Mouse (Mus musculus): Measurements from ENCODE around the gene Rag2. TPM values are rescaled to one million over a fixed set of nuclear protein-coding genes. Genes with fewer than 3 reads are reported as not detected.

Rag2 gene
- total and polyA plus RNA-seq, 2 experiments from 2014 or later = not detected

- WGBS = 35% methylated on average over 13 of the region's 13 CpGs
- DNase-seq (ENCODE audit: low spot score) (peak; percentile 76), ATAC-seq (ENCODE audit: low FRiP score) (no peak)
- Histone ChIP-seq H3K27ac (ENCODE audit: low read depth, low read length) (0 out of 2 replicates have a peak overlapping the region, but pooled peaks have one; percentile 38), H3K9me3 (ENCODE audit: low read length) (no peaks in the 10 kb centered on the region), H3K27me3 (ENCODE audit: insufficient read depth, low read length) (no peaks in the 10 kb centered on the region), H3K4me1 (ENCODE audit: insufficient read depth, low read length) (no peaks in the 10 kb centered on the region), H3K9ac (replicated peaks; ENCODE audit: low read length, poor library complexity, severe bottlenecking) (no peak overlapping the region), H3K36me3 (ENCODE audit: insufficient read depth, low read length) (no peaks in the 10 kb centered on the region), H3K4me2 (ENCODE audit: low read depth, low read length, poor library complexity, severe bottlenecking) (peak overlapping the region; percentile 29; the same call in 1 of the 2 replicates), H3K4me3 (ENCODE audit: low read depth, low read length) (no peak overlapping the region)
- no peak for TF ChIP-seq CTCF (IDR thresholded peaks at IDR 0.05)
These were observed 26.0 kb upstream of the Rag2 start for GRCm38 (mm10) chr2:101598190-101599181.

DNA sequence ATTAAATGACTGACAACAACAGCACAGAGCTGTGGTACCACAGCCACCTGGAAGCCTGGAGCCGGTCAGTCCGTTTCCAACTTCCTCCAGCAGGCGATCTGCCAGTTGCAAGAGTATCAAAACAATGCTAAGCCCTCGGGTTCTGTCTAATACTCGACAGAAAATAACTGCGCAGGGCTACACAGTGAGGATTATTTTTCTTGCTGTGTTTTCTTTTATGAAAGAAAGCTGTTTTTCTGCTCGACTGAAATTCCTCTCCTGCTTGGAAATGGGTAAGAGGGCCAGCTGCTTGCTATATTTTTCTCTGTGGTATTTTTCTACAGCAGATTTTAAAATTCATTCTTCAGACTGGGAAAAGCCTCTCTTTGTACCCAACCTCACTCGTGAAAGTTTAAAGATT is 23.8 kb upstream of the Rag2 start:
- ATAC-seq (ENCODE audit: low FRiP score) = 0 out of 2 replicates have a peak, but pooled peaks have one; percentile 31
- peak; percentile 30 for TF ChIP-seq CTCF (IDR thresholded peaks at IDR 0.05)
- peak; percentile 60 for DNase-seq (ENCODE audit: low spot score)
- WGBS = 10% methylated on average over 8 of the region's 8 CpGs
- H3K4me2 ChIP-seq (ENCODE audit: low read depth, low read length, poor library complexity, severe bottlenecking) = no peak overlapping the region; the same call in 1 of the 2 replicates
- no peaks in the 10 kb centered on the region for H3K9me3 ChIP-seq (ENCODE audit: low read length)
- H3K36me3 ChIP-seq (ENCODE audit: insufficient read depth, low read length) = no peaks in the 10 kb centered on the region
- H3K4me1 ChIP-seq (ENCODE audit: insufficient read depth, low read length) = no peaks in the 10 kb centered on the region
- H3K27ac ChIP-seq (ENCODE audit: low read depth, low read length) = peak overlapping the region; percentile 21; the same call in 1 of the 2 replicates
- no peak overlapping the region for H3K9ac ChIP-seq (replicated peaks; ENCODE audit: low read length, poor library complexity, severe bottlenecking)
- no peaks in the 10 kb centered on the region for H3K27me3 ChIP-seq (ENCODE audit: insufficient read depth, low read length)
- H3K4me3 ChIP-seq (ENCODE audit: low read depth, low read length) = no peak overlapping the region

DNA sequence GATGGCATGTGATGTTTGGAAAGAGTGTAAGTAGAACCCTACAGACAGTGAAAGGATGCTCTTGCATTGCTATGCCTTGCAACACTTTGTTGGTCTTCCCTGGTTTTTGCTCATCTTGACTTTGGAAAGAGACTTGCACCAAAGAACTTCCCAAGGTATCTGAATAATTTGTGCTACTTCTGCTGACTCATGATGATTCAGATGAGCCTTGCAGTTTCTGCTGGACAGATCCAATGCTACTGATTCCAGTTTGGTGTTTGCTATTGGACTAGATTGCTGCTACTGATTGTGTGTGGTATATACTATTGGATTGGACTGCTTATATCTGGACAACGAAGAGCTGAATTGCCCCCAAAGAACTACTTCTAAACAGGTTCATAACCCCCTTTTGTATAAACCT is 21.4 kb upstream of the Rag2 start:
- no peak overlapping the region for H3K9ac ChIP-seq (replicated peaks; ENCODE audit: low read length, poor library complexity, severe bottlenecking)
- no peak overlapping the region for H3K27ac ChIP-seq (ENCODE audit: low read depth, low read length)
- TF ChIP-seq CTCF (IDR thresholded peaks at IDR 0.05) = no peak
- no peaks in the 10 kb centered on the region for H3K9me3 ChIP-seq (ENCODE audit: low read length)
- DNase-seq (ENCODE audit: low spot score) = no peak
- 98% methylated on average over 1 of the region's 1 CpGs for WGBS
- no peaks in the 10 kb centered on the region for H3K36me3 ChIP-seq (ENCODE audit: insufficient read depth, low read length)
- no peak overlapping the region for H3K4me3 ChIP-seq (ENCODE audit: low read depth, low read length)
- no peaks in the 10 kb centered on the region for H3K4me1 ChIP-seq (ENCODE audit: insufficient read depth, low read length)
- no peak for ATAC-seq (ENCODE audit: low FRiP score)
- H3K27me3 ChIP-seq (ENCODE audit: insufficient read depth, low read length) = no peaks in the 10 kb centered on the region
- no peak overlapping the region for H3K4me2 ChIP-seq (ENCODE audit: low read depth, low read length, poor library complexity, severe bottlenecking)

- WGBS = 45% methylated on average over 7 of the region's 7 CpGs
- no peaks in the 10 kb centered on the region for H3K36me3 ChIP-seq (ENCODE audit: insufficient read depth, low read length)
- DNase-seq (ENCODE audit: low spot score) = peak; percentile 67
- no peak overlapping the region for H3K27ac ChIP-seq (ENCODE audit: low read depth, low read length)
- no peak overlapping the region for H3K4me2 ChIP-seq (ENCODE audit: low read depth, low read length, poor library complexity, severe bottlenecking)
- ATAC-seq (ENCODE audit: low FRiP score) = peak; percentile 52; the same call in 1 of the 2 replicates
- H3K4me3 ChIP-seq (ENCODE audit: low read depth, low read length) = no peak overlapping the region
- no peaks in the 10 kb centered on the region for H3K4me1 ChIP-seq (ENCODE audit: insufficient read depth, low read length)
- H3K9me3 ChIP-seq (ENCODE audit: low read length) = no peaks in the 10 kb centered on the region
- no peak for TF ChIP-seq CTCF (IDR thresholded peaks at IDR 0.05)
- H3K9ac ChIP-seq (replicated peaks; ENCODE audit: low read length, poor library complexity, severe bottlenecking) = no peak overlapping the region
- no peaks in the 10 kb centered on the region for H3K27me3 ChIP-seq (ENCODE audit: insufficient read depth, low read length)
These were observed 16.2 kb upstream of the Rag2 start for GRCm38 (mm10) chr2:101608232-101608894.

DNA sequence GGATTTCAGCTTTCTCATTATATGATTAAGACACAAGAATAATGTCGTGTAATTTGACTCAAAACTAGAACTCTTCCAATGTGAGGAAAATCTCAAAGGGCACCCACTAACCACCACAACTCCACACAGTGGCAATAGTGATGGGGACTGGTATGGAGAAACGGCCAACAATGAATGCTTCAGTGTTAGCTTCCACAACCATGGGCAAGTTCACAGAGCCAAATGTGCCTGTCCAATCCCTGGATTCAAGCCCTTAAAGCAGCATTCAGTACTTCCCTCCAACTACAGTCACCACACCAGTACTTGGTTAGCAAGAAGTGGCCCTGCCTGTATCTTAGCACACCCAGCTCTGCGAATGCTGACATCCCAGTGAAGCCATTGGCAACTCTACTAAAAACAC is 13.7 kb upstream of the Rag2 start:
- Histone ChIP-seq H3K4me2 (ENCODE audit: low read depth, low read length, poor library complexity, severe bottlenecking) (no peak overlapping the region), H3K36me3 (ENCODE audit: insufficient read depth, low read length) (no peaks in the 10 kb centered on the region), H3K4me3 (ENCODE audit: low read depth, low read length) (no peak overlapping the region), H3K9me3 (ENCODE audit: low read length) (no peaks in the 10 kb centered on the region), H3K27ac (ENCODE audit: low read depth, low read length) (no peak overlapping the region), H3K4me1 (ENCODE audit: insufficient read depth, low read length) (no peaks in the 10 kb centered on the region), H3K27me3 (ENCODE audit: insufficient read depth, low read length) (no peaks in the 10 kb centered on the region), H3K9ac (replicated peaks; ENCODE audit: low read length, poor library complexity, severe bottlenecking) (no peak overlapping the region)
- 91% methylated on average over 3 of the region's 3 CpGs for WGBS
- DNase-seq (ENCODE audit: low spot score) = no peak
- TF ChIP-seq CTCF (IDR thresholded peaks at IDR 0.05) = no peak
- ATAC-seq (ENCODE audit: low FRiP score) = no peak
